Mouse (Mus musculus) erythroblast, embryonic 14.5 days (primary cell): ENCODE results near the gene Eif5a. TPM values are rescaled to one million over a fixed set of nuclear protein-coding genes. Genes with fewer than 3 reads are reported as not detected.

Experiments
- H3K27me3 ChIP-seq: 2 replicates; pipeline ENCODE4 v1.6.1; 2012; ENCODE audit warnings: inconsistent platforms; ENCODE audit not compliant: control insufficient read depth
- H3K36me3 ChIP-seq: 2 replicates; pipeline ENCODE4 v1.6.1; 2012; ENCODE audit warnings: mild to moderate bottlenecking, inconsistent platforms; ENCODE audit not compliant: control insufficient read depth
- H3K4me1 ChIP-seq: 2 replicates; pipeline ENCODE4 v1.6.1; 2012; ENCODE audit warnings: inconsistent platforms; ENCODE audit not compliant: control insufficient read depth
- H3K4me3 ChIP-seq: replicated peaks from 2 replicates; pipeline ENCODE3; 2012; ENCODE audit warnings: moderate library complexity, mild to moderate bottlenecking, inconsistent platforms
- H3K9me3 ChIP-seq: 2 replicates; pipeline ENCODE4 v1.6.1; 2012; ENCODE audit warnings: low read length, inconsistent platforms, mixed read lengths; ENCODE audit not compliant: control insufficient read depth
- GATA1 ChIP-seq: IDR thresholded peaks from 2 replicates; pipeline ENCODE4 v1.6.1; 2012; ENCODE audit warnings: low read length, inconsistent platforms, mixed read lengths
- TAL1 ChIP-seq: IDR thresholded peaks from 3 replicates; pipeline ENCODE4 v1.6.1; 2012; ENCODE audit warnings: low read length, inconsistent platforms, mixed read lengths
- polyA plus RNA-seq: library from polyadenylated mRNA; stranded (reverse); fragments of >175 nt; gene quantifications from 2 replicates; pipeline ENCODE4 v1.2.3, GENCODE M21; 2012

The Eif5a gene
- polyA plus RNA-seq, 1 experiment, result 310 TPM

GRCm38 (mm10) chr11:69870289-69871069 lies 51.3 kb downstream of the Eif5a start:
- TF ChIP-seq GATA1, result no peak
- no peak for TF ChIP-seq TAL1
- Histone ChIP-seq H3K9me3 (no peaks in the 10 kb centered on the region), H3K4me1 (peaks cover 64% of the 10 kb centered on the region), H3K36me3 (no peaks in the 10 kb centered on the region), H3K27me3 (no peaks in the 10 kb centered on the region), H3K4me3 (no peak overlapping the region)

- Histone ChIP-seq H3K4me1 (peaks cover 74% of the 10 kb centered on the region), H3K4me3 (no peak overlapping the region), H3K36me3 (no peaks in the 10 kb centered on the region), H3K9me3 (no peaks in the 10 kb centered on the region), H3K27me3 (no peaks in the 10 kb centered on the region)
- TF ChIP-seq TAL1 (no peak), GATA1 (no peak)
Observed at GRCm38 (mm10) chr11:69867335-69867734, 54.4 kb downstream of the Eif5a start.

Other genes with a start within 250 kb of the Eif5a start
- gene Eif4a1, start 249.5 kb downstream of the Eif5a start, polyA plus RNA-seq, result 27.9 and 30.9 TPM in 2 replicates
- 5.4 and 5.6 TPM in 2 replicates for gene Senp3, start 239.9 kb downstream of the Eif5a start, polyA plus RNA-seq
- gene Tnfsf13, start 236.2 kb downstream of the Eif5a start, polyA plus RNA-seq, result not detected in 2 replicates
- 0.02 TPM in 1 of 2 replicates, not detected in the other for gene Tnfsf12, start 226.1 kb downstream of the Eif5a start, polyA plus RNA-seq
- not detected in 2 replicates for gene Tnfsfm13, start 225.9 kb downstream of the Eif5a start, polyA plus RNA-seq
- gene Polr2a, start 163.3 kb downstream of the Eif5a start, polyA plus RNA-seq, result 14.2 and 14.3 TPM in 2 replicates
- not detected in 2 replicates for gene Slc35g3, start 160.0 kb downstream of the Eif5a start, polyA plus RNA-seq
- gene Zbtb4, start 156.0 kb downstream of the Eif5a start, polyA plus RNA-seq, result 0.07 and 0.33 TPM in 2 replicates
- not detected in 2 replicates for gene Chrnb1, start 126.0 kb downstream of the Eif5a start, polyA plus RNA-seq
- gene Fgf11, start 120.1 kb downstream of the Eif5a start, polyA plus RNA-seq, result 0.01 TPM in 1 of 2 replicates, not detected in the other
- gene Tmem102, start 116.3 kb downstream of the Eif5a start, polyA plus RNA-seq, result 0.05 TPM in 1 of 2 replicates, not detected in the other
- gene Gm39566, start 106.7 kb downstream of the Eif5a start, polyA plus RNA-seq, result not detected in 2 replicates
- not detected in 2 replicates for gene Spem2, start 103.5 kb downstream of the Eif5a start, polyA plus RNA-seq
- gene Spem1, start 99.8 kb downstream of the Eif5a start, polyA plus RNA-seq, result not detected in 2 replicates
- 0.13 and 0.16 TPM in 2 replicates for gene Nlgn2, start 84.2 kb downstream of the Eif5a start, polyA plus RNA-seq
- 204 and 212 TPM in 2 replicates for gene Tmem256, start 83.4 kb downstream of the Eif5a start, polyA plus RNA-seq
- 3.6 and 4.4 TPM in 2 replicates for gene Plscr3, start 75.6 kb downstream of the Eif5a start, polyA plus RNA-seq
- 0.94 and 1.1 TPM in 2 replicates for gene Tnk1, start 63.2 kb downstream of the Eif5a start, polyA plus RNA-seq
- not detected in 2 replicates for gene Tmem95, start 43.9 kb downstream of the Eif5a start, polyA plus RNA-seq
- gene Kctd11, start 40.6 kb downstream of the Eif5a start, polyA plus RNA-seq, result 0.02 and 0.08 TPM in 2 replicates
- gene Acap1, start 26.4 kb downstream of the Eif5a start, polyA plus RNA-seq, result 0.23 and 0.37 TPM in 2 replicates
- 0.14 and 0.18 TPM in 2 replicates for gene 2810408A11Rik, start 21.0 kb downstream of the Eif5a start, polyA plus RNA-seq
- 5.0 and 5.1 TPM in 2 replicates for gene Neurl4, start 20.9 kb downstream of the Eif5a start, polyA plus RNA-seq
- gene Gps2, start 8.1 kb downstream of the Eif5a start, polyA plus RNA-seq, result 90.4 and 109 TPM in 2 replicates
- gene Ybx2, start 13.8 kb upstream of the Eif5a start, polyA plus RNA-seq, result 0.29 and 0.38 TPM in 2 replicates
- 6.0 and 7.7 TPM in 2 replicates for gene Slc2a4, start 26.2 kb upstream of the Eif5a start, polyA plus RNA-seq
- gene Cldn7, start 42.8 kb upstream of the Eif5a start, polyA plus RNA-seq, result not detected in 2 replicates
- gene Ctdnep1, start 59.2 kb upstream of the Eif5a start, polyA plus RNA-seq, result 23.2 and 28.5 TPM in 2 replicates
- gene Elp5, start 60.6 kb upstream of the Eif5a start, polyA plus RNA-seq, result 1.5 and 1.9 TPM in 2 replicates
- gene Gabarap, start 69.2 kb upstream of the Eif5a start, polyA plus RNA-seq, result 50.2 and 55.8 TPM in 2 replicates
- 4.5 and 5.5 TPM in 2 replicates for gene Phf23, start 73.8 kb upstream of the Eif5a start, polyA plus RNA-seq
- 0.48 and 0.76 TPM in 2 replicates for gene Dvl2, start 78.6 kb upstream of the Eif5a start, polyA plus RNA-seq
- gene Acadvl, start 93.5 kb upstream of the Eif5a start, polyA plus RNA-seq, result 2.9 and 3.2 TPM in 2 replicates
- gene Dlg4, start 95.0 kb upstream of the Eif5a start, polyA plus RNA-seq, result 0.10 and 0.19 TPM in 2 replicates
- gene Asgr1, start 132.1 kb upstream of the Eif5a start, polyA plus RNA-seq, result not detected in 2 replicates
- 0.05 TPM in 1 of 2 replicates, not detected in the other for gene Asgr2, start 170.7 kb upstream of the Eif5a start, polyA plus RNA-seq
- gene Mgl2, start 208.4 kb upstream of the Eif5a start, polyA plus RNA-seq, result 0.02 TPM in 1 of 2 replicates, not detected in the other
- not detected in 2 replicates for gene Clec10a, start 234.2 kb upstream of the Eif5a start, polyA plus RNA-seq